Mouse (Mus musculus): ENCODE results near the gene Zfr. TPM values are rescaled to one million over a fixed set of nuclear protein-coding genes. Genes with fewer than 3 reads are reported as not detected.

Zfr gene
- polyA plus RNA-seq, 1 experiment from 2014 or later, result 105 TPM

DNA sequence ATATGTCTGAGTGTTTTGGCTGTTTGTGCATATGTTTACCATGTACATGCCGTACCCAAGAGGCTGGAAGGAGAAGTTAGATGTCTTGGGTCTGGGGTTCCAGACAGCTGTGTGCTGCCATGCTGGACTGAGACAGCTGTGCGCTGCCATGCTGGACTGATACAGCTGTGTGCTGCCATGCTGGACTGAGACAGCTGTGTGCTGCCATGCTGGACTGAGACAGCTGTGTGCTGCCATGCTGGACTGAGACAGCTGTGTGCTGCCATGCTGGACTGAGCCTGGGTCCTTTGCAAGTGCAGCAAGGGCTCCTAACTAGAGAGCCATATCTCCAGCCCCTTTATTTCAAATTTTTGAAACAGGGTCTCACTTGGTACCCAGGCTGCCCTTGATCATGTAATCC, 106.6 kb downstream of the Zfr start:
- in situ Hi-C loops (cut with MboI; ENCODE audit: low pct_unique_long_range_greater_than_20kb), result no loop called here
- H3K27me3 ChIP-seq, result no peaks in the 10 kb centered on the region
- POLR2A ChIA-PET, result no interaction called here
- DNase-seq (ENCODE audit: low read depth, low spot score) (no peak), ATAC-seq (no peak)
- CTCF ChIA-PET, result interaction anchor here (1.5 kb wide), 1 partner anchor 12 kb away, joined by 5 read pairs; no protein-coding TSS in a partner anchor
- no peak for TF ChIP-seq CTCF (IDR thresholded peaks at IDR 0.05)

DNA sequence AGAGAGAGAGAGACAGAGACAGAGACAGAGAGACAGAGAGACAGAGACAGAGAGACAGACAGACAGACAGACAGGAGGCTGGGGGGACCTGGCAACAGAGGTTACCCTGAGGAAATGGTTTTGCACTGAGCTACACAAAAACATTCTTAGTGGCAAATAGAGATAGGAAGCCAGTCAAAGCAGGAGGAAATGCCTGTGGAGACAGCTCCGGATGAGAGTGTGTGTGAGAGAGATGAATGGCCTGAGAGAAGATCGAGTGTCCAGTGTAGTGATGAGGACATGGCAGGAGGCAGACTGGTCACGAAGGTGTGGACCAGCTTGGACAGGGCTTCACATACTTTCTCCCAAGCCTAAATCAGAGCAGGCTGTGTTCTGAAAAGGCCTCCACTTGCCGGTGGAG, 107.4 kb downstream of the Zfr start:
- CTCF ChIA-PET, result no interaction called here
- ATAC-seq, result no peak
- POLR2A ChIA-PET, result interaction anchor here (0.6 kb wide), 1 partner anchor 16 kb away, joined by 4 read pairs; no protein-coding TSS in a partner anchor
- in situ Hi-C loops (cut with MboI; ENCODE audit: low pct_unique_long_range_greater_than_20kb), result no loop called here
- no peak for TF ChIP-seq CTCF (IDR thresholded peaks at IDR 0.05)
- DNase-seq (ENCODE audit: low read depth, low spot score), result no peak
- no peaks in the 10 kb centered on the region for H3K27me3 ChIP-seq

DNA sequence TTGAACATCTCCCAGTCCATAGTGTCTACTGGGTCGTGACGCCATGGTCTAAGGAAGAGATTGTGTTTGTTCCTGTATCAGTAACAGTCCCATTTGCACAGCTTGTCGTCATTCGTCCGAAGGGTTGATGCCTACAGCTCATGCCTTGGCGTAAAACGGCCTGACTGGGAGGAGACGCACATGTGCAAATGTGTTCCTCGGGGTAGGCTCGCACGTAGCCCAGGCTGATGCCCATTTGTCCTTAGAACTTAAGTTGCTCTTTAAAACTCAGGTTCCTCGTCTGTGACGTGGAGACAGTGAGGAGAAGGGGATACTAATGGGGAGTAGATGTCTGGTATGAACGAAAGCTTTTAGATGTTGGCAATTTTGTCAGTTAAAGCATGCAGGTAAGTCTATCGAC, 109.3 kb downstream of the Zfr start:
- DNase-seq (ENCODE audit: low read depth, low spot score) (no peak), ATAC-seq (no peak)
- POLR2A ChIA-PET, result interaction anchor here (0.7 kb wide), 1 partner anchor 72 kb away, joined by 3 read pairs; no protein-coding TSS in a partner anchor
- CTCF ChIA-PET, result interaction anchor here (1.2 to 1.4 kb wide), 3 partner anchors 19 to 39 kb away, joined by 3 to 4 read pairs (median 3); no protein-coding TSS in a partner anchor
- H3K27me3 ChIP-seq, result no peaks in the 10 kb centered on the region
- no peak for TF ChIP-seq CTCF (IDR thresholded peaks at IDR 0.05)
- in situ Hi-C loops (cut with MboI; ENCODE audit: low pct_unique_long_range_greater_than_20kb), result no loop called here

DNA sequence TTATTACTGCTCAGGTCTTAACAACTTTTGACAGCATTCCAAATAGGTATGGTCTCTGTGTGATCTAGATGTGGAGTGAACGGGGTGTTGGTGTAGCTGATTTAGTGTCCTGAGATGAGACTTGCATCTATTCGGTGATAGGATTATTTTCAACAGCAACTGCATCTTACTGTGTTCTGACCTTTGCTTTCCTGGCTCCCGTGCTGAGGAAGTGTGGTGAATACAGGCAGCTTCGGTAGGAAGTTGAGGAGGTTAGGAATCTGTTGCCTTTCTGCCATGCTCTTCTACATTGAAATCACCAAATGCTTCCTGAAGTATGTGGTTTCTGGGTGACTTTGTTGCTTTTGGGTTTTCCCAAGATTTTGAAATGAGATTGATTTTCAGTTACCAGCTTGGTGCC, 109.7 kb downstream of the Zfr start:
- POLR2A ChIA-PET, result no interaction called here
- in situ Hi-C loops (cut with MboI; ENCODE audit: low pct_unique_long_range_greater_than_20kb), result no loop called here
- TF ChIP-seq CTCF (IDR thresholded peaks at IDR 0.05), result no peak
- DNase-seq (ENCODE audit: low read depth, low spot score) (no peak), ATAC-seq (no peak)
- CTCF ChIA-PET, result interaction anchor here (1.2 to 1.4 kb wide), 3 partner anchors 19 to 39 kb away, joined by 3 to 4 read pairs (median 3); no protein-coding TSS in a partner anchor
- H3K27me3 ChIP-seq, result no peaks in the 10 kb centered on the region

DNA sequence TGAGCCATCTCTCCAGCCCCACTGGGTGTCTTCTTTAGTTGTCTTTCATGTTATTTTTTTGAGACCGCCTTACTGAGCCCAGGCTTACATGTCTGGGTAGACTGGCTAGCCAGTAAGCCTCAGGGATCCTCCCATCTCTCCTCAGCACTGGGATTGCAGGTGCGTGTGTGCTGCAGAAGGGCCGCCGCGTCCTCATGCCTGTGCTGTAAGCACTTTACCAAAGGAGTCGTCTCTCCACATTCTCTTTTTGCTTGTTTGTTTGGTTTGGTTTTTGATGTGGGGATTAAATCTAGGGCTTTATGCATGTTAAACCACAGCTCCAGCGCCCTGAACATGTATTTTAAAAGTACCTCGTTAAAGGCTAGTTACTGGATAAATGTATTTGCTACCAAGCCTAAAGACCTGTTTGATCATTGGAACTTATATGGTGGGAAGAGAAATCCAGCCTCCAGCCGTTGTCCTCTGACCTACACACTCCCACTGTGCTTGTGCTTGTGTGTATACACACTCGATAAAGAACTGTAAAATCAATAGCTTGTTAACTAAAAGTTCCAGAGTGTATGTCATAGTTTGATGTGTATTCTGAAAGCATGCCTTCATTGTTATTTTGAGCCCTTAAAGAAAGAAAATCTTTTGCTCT, 112.1 kb downstream of the Zfr start:
- DNase-seq (ENCODE audit: low read depth, low spot score), result no peak
- ChIA-PET CTCF (interaction anchor here (1.0 to 7.6 kb wide), 4 partner anchors 9 to 16 kb away, joined by 3 to 43 read pairs (median 3); no protein-coding TSS in a partner anchor), POLR2A (no interaction called here)
- ATAC-seq, result no peak
- TF ChIP-seq CTCF (IDR thresholded peaks at IDR 0.05), result no peak
- no peaks in the 10 kb centered on the region for H3K27me3 ChIP-seq
- in situ Hi-C loops (cut with MboI; ENCODE audit: low pct_unique_long_range_greater_than_20kb), result no loop called here

DNA sequence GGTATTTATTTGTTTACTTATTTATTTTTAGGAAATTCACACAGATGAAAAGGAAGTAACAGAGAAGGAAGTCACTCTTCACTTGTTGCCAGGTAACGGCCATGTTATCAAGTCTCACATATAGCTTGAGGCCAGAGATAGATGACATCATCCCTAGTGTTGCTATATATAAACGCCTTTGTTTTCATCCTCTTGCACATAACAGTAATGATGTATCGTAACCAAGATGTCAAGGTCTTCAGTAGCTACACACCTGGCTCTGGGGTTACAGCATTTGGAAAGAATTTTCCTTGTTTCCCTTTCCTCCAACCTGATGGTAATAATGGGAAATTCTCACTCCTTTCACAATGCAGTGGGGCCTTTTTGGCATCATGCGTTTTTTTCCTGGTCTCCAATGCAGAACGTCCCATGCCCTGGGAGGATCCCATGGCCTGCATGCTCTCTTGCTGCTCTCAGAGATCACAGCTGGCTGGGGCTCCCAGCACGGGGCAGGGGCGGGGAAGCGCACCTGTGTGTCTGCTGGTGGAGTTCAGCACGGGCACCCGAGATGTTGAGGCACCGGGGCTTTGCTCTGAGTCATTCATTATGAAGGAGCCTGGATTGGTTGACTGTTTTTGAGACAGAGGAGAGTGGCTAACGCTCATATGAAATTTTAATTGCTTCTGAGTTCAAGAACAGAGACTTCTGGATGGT, 112.8 kb downstream of the Zfr start:
- DNase-seq (ENCODE audit: low read depth, low spot score), result no peak
- no peak for ATAC-seq
- CTCF ChIA-PET, result interaction anchor here (1.0 to 7.6 kb wide), 5 partner anchors 8 to 34 kb away, joined by 3 to 43 read pairs (median 3); no protein-coding TSS in a partner anchor
- TF ChIP-seq CTCF (IDR thresholded peaks at IDR 0.05), result no peak
- POLR2A ChIA-PET, result no interaction called here
- H3K27me3 ChIP-seq, result no peaks in the 10 kb centered on the region
- in situ Hi-C loops (cut with MboI; ENCODE audit: low pct_unique_long_range_greater_than_20kb), result no loop called here

DNA sequence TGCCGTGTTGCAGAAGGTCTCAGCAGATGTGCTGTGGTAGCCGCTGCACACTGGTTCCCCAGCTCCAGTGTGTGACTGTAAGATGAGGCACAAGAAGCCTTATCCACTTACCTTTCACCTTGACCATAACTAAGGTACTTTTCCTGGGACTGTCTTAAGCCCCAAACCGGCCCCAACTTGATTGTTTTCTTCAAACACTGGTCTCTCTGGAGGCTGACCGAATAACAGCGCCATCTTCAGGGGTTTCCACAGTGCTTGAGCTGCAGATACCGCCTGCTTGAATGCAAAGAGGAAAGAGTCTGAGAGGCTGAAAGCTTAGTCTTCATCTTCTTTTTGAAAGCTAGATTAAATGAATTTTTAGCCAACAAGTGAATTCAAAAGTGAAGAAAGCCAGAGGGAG, 113.8 kb downstream of the Zfr start:
- CTCF ChIA-PET, result interaction anchor here (1.5 to 7.6 kb wide), 2 partner anchors 14 to 35 kb away, joined by 4 to 43 read pairs; no protein-coding TSS in a partner anchor
- in situ Hi-C loops (cut with MboI; ENCODE audit: low pct_unique_long_range_greater_than_20kb), result no loop called here
- no peak for TF ChIP-seq CTCF (IDR thresholded peaks at IDR 0.05)
- ATAC-seq, result no peak
- DNase-seq (ENCODE audit: low read depth, low spot score), result no peak
- POLR2A ChIA-PET, result no interaction called here
- no peaks in the 10 kb centered on the region for H3K27me3 ChIP-seq

DNA sequence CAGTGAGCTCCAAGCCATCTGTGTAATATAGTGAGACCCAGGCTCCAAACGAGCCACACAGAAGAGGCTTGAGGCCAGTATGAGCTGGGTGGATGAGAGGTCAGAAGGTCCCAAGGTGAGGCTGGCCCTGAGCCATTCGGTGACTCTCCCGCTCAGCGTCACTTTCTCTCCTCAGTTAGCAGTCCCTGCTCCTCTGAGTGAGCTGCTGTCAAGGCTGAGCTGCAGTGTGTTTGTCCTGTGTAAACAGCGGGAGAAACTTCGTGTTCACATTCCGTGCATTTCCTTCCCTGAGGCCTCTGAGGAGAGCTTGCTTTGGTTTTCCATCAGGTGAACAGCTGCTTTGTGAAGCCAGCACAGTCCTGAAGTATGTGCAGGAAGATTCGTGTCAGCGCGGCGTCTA, 114.8 kb downstream of the Zfr start:
- in situ Hi-C loops (cut with MboI; ENCODE audit: low pct_unique_long_range_greater_than_20kb), result no loop called here
- CTCF ChIA-PET, result interaction anchor here (0.9 to 7.6 kb wide), 2 partner anchors 13 to 35 kb away, joined by 4 to 43 read pairs; no protein-coding TSS in a partner anchor
- no peak for TF ChIP-seq CTCF (IDR thresholded peaks at IDR 0.05)
- ATAC-seq, result no peak
- POLR2A ChIA-PET, result no interaction called here
- no peaks in the 10 kb centered on the region for H3K27me3 ChIP-seq
- no peak for DNase-seq (ENCODE audit: low read depth, low spot score)

DNA sequence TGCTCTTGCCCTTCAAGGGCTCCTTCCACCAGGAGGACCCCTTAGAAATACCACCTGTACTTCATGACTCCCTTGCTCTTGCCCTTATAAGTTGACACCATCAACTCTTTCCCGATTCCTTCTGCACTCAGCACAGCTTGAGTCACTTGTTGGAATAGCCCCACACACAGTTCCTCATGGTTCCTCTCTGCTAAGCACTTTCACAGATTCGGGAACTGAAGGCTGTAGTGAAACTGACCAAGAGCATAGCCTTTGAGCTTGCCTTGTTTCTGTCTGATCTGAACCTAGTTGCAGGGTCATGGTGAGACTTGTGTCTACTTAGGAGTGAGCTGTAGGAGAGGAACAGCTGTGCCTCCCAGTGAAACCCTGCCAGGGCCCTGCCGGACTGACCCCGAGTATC, 115.4 kb downstream of the Zfr start:
- CTCF ChIA-PET, result interaction anchor here (0.9 to 7.6 kb wide), 3 partner anchors 12 to 38 kb away, joined by 3 to 43 read pairs (median 4); no protein-coding TSS in a partner anchor
- ATAC-seq (no peak), DNase-seq (ENCODE audit: low read depth, low spot score) (no peak)
- no peak for TF ChIP-seq CTCF (IDR thresholded peaks at IDR 0.05)
- H3K27me3 ChIP-seq, result no peaks in the 10 kb centered on the region
- in situ Hi-C loops (cut with MboI; ENCODE audit: low pct_unique_long_range_greater_than_20kb), result no loop called here
- POLR2A ChIA-PET, result no interaction called here

Other genes with a start within 250 kb of the Zfr start
- gene Npr3, start 210.5 kb upstream of the Zfr start, polyA plus RNA-seq (2021), result 15.9 TPM
- gene Sub1, start 120.8 kb upstream of the Zfr start, polyA plus RNA-seq (2021), result 197 TPM
- gene Mtmr12, start 87.2 kb downstream of the Zfr start, polyA plus RNA-seq (2021), result 20.8 TPM
- 106 TPM for gene Golph3, start 203.6 kb downstream of the Zfr start, polyA plus RNA-seq (2021)
- 2.0 TPM for gene 1810049J17Rik, start 204.1 kb downstream of the Zfr start, polyA plus RNA-seq (2021)